Mouse (Mus musculus) ES-E14 (cell line): ENCODE measurements around the gene Cuta. TPM values are rescaled to one million over a fixed set of nuclear protein-coding genes. Genes with fewer than 3 reads are reported as not detected.
A peak's percentile ranks its signal among the peaks of the same experiment; 100 is the strongest.

ENCODE experiments used
- DNase-seq: peaks from one replicate; pipeline ENCODE4 v3.0.0-alpha.2; 2013; ENCODE audit warnings: low read depth, low spot score
- H3K27ac ChIP-seq: 2 replicates; pipeline ENCODE4 v1.5.1; 2012; ENCODE audit warnings: low read depth, mild to moderate bottlenecking, low read length, moderate library complexity, mixed read lengths; ENCODE audit not compliant: poor library complexity, insufficient read depth, severe bottlenecking
- H3K36me3 ChIP-seq: 2 replicates; pipeline ENCODE4 v1.6.1; 2012; ENCODE audit warnings: mild to moderate bottlenecking, low read length, moderate library complexity, mixed read lengths; ENCODE audit not compliant: control insufficient read depth, poor library complexity, insufficient read depth, severe bottlenecking
- H3K4me1 ChIP-seq, 2 experiments: fragments of 150-350 bp in 1 of 2; sonication (generic) in 1 of 2; 2 replicates each; pipeline ENCODE4 v1.6.1; 2012; ENCODE audit warnings: low read length in 2 of 2, mild to moderate bottlenecking in 1 of 2, mixed read lengths in 1 of 2; ENCODE audit not compliant: control insufficient read depth in 2 of 2, insufficient read depth in 2 of 2, poor library complexity in 1 of 2
- H3K4me3 ChIP-seq, 2 experiments: fragments of 150-350 bp in 1 of 2; sonication (generic) in 1 of 2; 2 replicates each; pipeline ENCODE4 v1.5.1; 2012; ENCODE audit warnings: low read length in 2 of 2, low read depth in 1 of 2, mild to moderate bottlenecking in 1 of 2, mixed read lengths in 1 of 2; ENCODE audit not compliant: insufficient read depth in 1 of 2, poor library complexity in 1 of 2, severe bottlenecking in 1 of 2
- H3K9ac ChIP-seq: 2 replicates; pipeline ENCODE4 v1.6.1; 2012; ENCODE audit warnings: low read depth, mild to moderate bottlenecking, low read length, mixed read lengths; ENCODE audit not compliant: poor library complexity, insufficient read depth, severe bottlenecking
- H3K9me3 ChIP-seq: fragments of 150-350 bp; sonication (generic); 2 replicates; pipeline ENCODE4 v1.6.1; 2012; ENCODE audit warnings: low read depth, mild to moderate bottlenecking, low read length; ENCODE audit not compliant: control insufficient read depth, insufficient read depth
- CHD2 ChIP-seq: IDR thresholded peaks from 2 replicates; pipeline ENCODE4 v1.6.1; 2014; ENCODE audit warnings: mild to moderate bottlenecking, low read depth, low read length, inconsistent platforms
- HCFC1 ChIP-seq: IDR thresholded peaks from 2 replicates; pipeline ENCODE4 v1.6.1; 2012; ENCODE audit warnings: low read length, inconsistent platforms, borderline replicate concordance; ENCODE audit not compliant: insufficient read depth
- MAFK ChIP-seq: IDR thresholded peaks from 2 replicates; pipeline ENCODE4 v1.6.1; 2014; ENCODE audit warnings: mild to moderate bottlenecking, low read depth, low read length, inconsistent platforms; ENCODE audit not compliant: insufficient read depth
- ZC3H11A ChIP-seq: IDR thresholded peaks from 2 replicates; pipeline ENCODE4 v1.6.1; 2012; ENCODE audit warnings: low read depth, mild to moderate bottlenecking, inconsistent platforms, low read length, borderline replicate concordance
- ZNF384 ChIP-seq: IDR thresholded peaks from 2 replicates; pipeline ENCODE4 v1.6.1; 2012; ENCODE audit warnings: low read depth, low read length, inconsistent platforms
- in situ Hi-C, 2 experiments: fragments of 600-800 bp; cut with MboI; formaldehyde crosslinking; loops; one replicate each; pipeline ENCODE4 v1.15.1; 2025; ENCODE audit warnings: low sequenced_read_pairs in 2 of 2, inconsistent platforms in 1 of 2; ENCODE audit not compliant: unreplicated experiment in 2 of 2
- total RNA-seq: library from RNA; depleted of rRNA; stranded (reverse); fragments of 300-350 nt; gene quantifications from 2 replicates; pipeline ENCODE4 v1.2.3, GENCODE M21; 2012

The Cuta gene
- total RNA-seq, 1 experiment, result 43.0 TPM

- peaks cover 8% of the 10 kb centered on the region; the same call in 1 of the 2 replicates for H3K36me3 ChIP-seq
- no peak overlapping the region; a peak in 1 of 4 replicates for H3K4me3 ChIP-seq
- H3K4me1 ChIP-seq, result peaks cover 2 to 37% of the 10 kb centered on the region in 2 experiments; a peak in 2 of 4 replicates
- no peak overlapping the region for H3K27ac ChIP-seq
- TF ChIP-seq ZNF384 (no peak), MAFK (no peak), CHD2 (no peak), HCFC1 (no peak)
- no peak overlapping the region for H3K9ac ChIP-seq
- in situ Hi-C loops, result no loop called here
- H3K9me3 ChIP-seq, result no peaks in the 10 kb centered on the region
- no peak for DNase-seq
Observed at GRCm38 (mm10) chr17:26950560-26951288, 11.4 kb upstream of the Cuta start.

- no peak overlapping the region for H3K4me3 ChIP-seq
- H3K36me3 ChIP-seq, result peaks cover 2% of the 10 kb centered on the region; the same call in 1 of the 2 replicates
- no peak overlapping the region for H3K27ac ChIP-seq
- in situ Hi-C loops, result no loop called here
- no peak overlapping the region for H3K9ac ChIP-seq
- peaks cover 2 to 38% of the 10 kb centered on the region in 2 experiments; a peak in 2 of 4 replicates for H3K4me1 ChIP-seq
- H3K9me3 ChIP-seq, result no peaks in the 10 kb centered on the region
- no peak for DNase-seq
- TF ChIP-seq CHD2 (no peak), ZNF384 (no peak), HCFC1 (no peak), ZC3H11A (no peak), MAFK (no peak)
Observed at GRCm38 (mm10) chr17:26949866-26950265, 10.5 kb upstream of the Cuta start.

GRCm38 (mm10) chr17:26949051-26949577 is 9.7 kb upstream of the Cuta start:
- H3K4me3 ChIP-seq, result peak overlapping the region; percentile 41 to 77
- H3K4me1 ChIP-seq, result peaks cover 0 to 41% of the 10 kb centered on the region in 2 experiments; a peak in 2 of 4 replicates
- H3K27ac ChIP-seq, result no peak overlapping the region
- in situ Hi-C loops, result no loop called here
- no peaks in the 10 kb centered on the region for H3K9me3 ChIP-seq
- no peak for DNase-seq
- TF ChIP-seq ZC3H11A, result no peak
- TF ChIP-seq ZNF384, result no peak
- TF ChIP-seq CHD2, result no peak
- TF ChIP-seq HCFC1, result no peak
- no peak for TF ChIP-seq MAFK
- no peaks in the 10 kb centered on the region; the same call in 1 of the 2 replicates for H3K36me3 ChIP-seq
- H3K9ac ChIP-seq, result peak overlapping the region; percentile 24; the same call in 1 of the 2 replicates

DNA sequence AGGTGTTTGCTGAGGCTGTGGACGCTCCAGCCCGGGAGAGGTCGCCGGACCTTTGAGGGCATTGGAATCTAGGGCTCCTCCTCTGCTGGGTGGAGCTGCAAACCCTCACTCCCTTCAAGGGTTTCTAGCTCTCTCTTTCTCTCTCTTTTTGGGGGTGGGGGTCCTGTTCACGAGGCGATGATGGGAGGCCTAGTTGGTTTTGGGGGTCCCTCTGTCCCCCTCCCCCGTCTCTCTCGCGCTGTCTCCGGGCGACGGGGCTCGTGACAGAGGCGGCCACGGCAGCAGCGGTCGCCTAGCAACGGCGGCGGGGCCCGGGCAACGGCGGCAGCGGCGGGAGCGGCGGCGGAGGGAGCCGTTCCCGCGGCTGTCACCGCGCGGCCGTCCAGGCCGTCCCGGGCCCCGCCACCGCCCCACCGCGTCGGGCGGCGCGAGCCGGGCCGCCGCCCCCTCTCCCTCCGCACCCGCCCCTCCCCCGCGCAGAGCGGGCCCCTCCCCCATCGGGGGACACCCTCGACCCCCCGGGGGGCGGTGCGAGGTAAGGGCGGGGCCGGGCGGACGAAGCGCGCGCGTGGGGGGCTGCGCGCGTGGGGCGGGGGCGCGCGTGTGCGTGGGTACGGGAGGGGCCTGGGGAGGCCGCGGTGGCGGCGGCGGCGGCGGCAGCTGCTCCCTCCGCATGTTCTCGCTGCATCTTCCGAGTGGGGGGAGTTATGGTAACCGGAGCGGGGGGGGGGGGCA is 9.1 kb upstream of the Cuta start:
- Histone ChIP-seq H3K4me1 (peaks cover 0 to 37% of the 10 kb centered on the region in 2 experiments; a peak in 2 of 4 replicates), H3K9ac (peak overlapping the region; percentile 69), H3K9me3 (no peaks in the 10 kb centered on the region), H3K27ac (no peak overlapping the region), H3K36me3 (no peaks in the 10 kb centered on the region; the same call in 1 of the 2 replicates), H3K4me3 (peak overlapping the region; percentile 50 to 77)
- in situ Hi-C loops, result no loop called here
- DNase-seq, result no peak
- TF ChIP-seq MAFK (no peak), CHD2 (no peak), ZC3H11A (no peak), ZNF384 (no peak), HCFC1 (no peak)
